Mouse (Mus musculus) heart, embryonic 12.5 days (tissue): Measurements from ENCODE around the gene Stac2. TPM values are rescaled to one million over a fixed set of nuclear protein-coding genes. Genes with fewer than 3 reads are reported as not detected.

Source experiments
- ATAC-seq: fragments of 200-750 bp; cut with Nextera tagmentation; 2 replicates; pipeline ENCODE4 v1.8.0; 2017; ENCODE audit warnings: moderate TSS enrichment, moderate library complexity; ENCODE audit not compliant: insufficient number of reproducible peaks, low FRiP score
- H3K27ac ChIP-seq: fragments of 300-500 bp; sonication (generic); 2 replicates; pipeline ENCODE4 v1.5.1; 2016; ENCODE audit warnings: mild to moderate bottlenecking, moderate library complexity; ENCODE audit not compliant: poor library complexity, severe bottlenecking
- H3K27me3 ChIP-seq: fragments of 300-500 bp; sonication (generic); replicated peaks from 2 replicates; pipeline ENCODE4 v1.6.1; 2016; ENCODE audit warnings: mild to moderate bottlenecking, moderate library complexity
- H3K36me3 ChIP-seq: fragments of 300-500 bp; sonication (generic); 2 replicates; pipeline ENCODE4 v1.6.1; 2016; ENCODE audit warnings: mild to moderate bottlenecking, moderate library complexity
- H3K4me1 ChIP-seq: fragments of 300-500 bp; sonication (generic); replicated peaks from 2 replicates; pipeline ENCODE4 v1.6.1; 2016; ENCODE audit warnings: mild to moderate bottlenecking
- H3K4me2 ChIP-seq: fragments of 300-500 bp; sonication (generic); 2 replicates; pipeline ENCODE4 v1.6.1; 2016; ENCODE audit warnings: mild to moderate bottlenecking, moderate library complexity
- H3K4me3 ChIP-seq: fragments of 300-500 bp; sonication (generic); 2 replicates; pipeline ENCODE4 v1.5.1; 2016; ENCODE audit warnings: mild to moderate bottlenecking
- H3K9ac ChIP-seq: fragments of 300-500 bp; sonication (generic); 2 replicates; pipeline ENCODE4 v1.6.1; 2016; ENCODE audit warnings: mild to moderate bottlenecking, moderate library complexity
- H3K9me3 ChIP-seq: fragments of 300-500 bp; sonication (generic); replicated peaks from 2 replicates; pipeline ENCODE4 v1.6.1; 2016; ENCODE audit warnings: mild to moderate bottlenecking, moderate library complexity
- WGBS: fragments of 180-500 bp; shearing (Covaris S2); methylation state at CpG from one replicate; pipeline ENCODE4 v1.1.7; 2016; 5-methylcytosine and 5-hydroxymethylcytosine counted together
- polyA plus RNA-seq: library from polyadenylated mRNA; unstranded; fragments of >200 nt; fragmentation: Nextera tagmentation; extraction: Ambion mirVana; gene quantifications from 2 replicates; pipeline ENCODE4 v1.2.1, GENCODE M21; 2016

Gene Stac2
- polyA plus RNA-seq, 1 experiment from 2014 or later = 0.47 TPM

- no peaks in the 10 kb centered on the region for H3K9me3 ChIP-seq
- WGBS = 48% methylated on average over 13 of the region's 13 CpGs
- H3K27ac ChIP-seq = no peak overlapping the region
- peaks cover 23% of the 10 kb centered on the region for H3K4me1 ChIP-seq
- no peak overlapping the region for H3K9ac ChIP-seq
- peaks cover 57% of the 10 kb centered on the region for H3K27me3 ChIP-seq
- H3K36me3 ChIP-seq = peaks cover 13% of the 10 kb centered on the region; the same call in 1 of the 2 replicates
- no peak overlapping the region for H3K4me2 ChIP-seq
- no peak for ATAC-seq
- no peak overlapping the region for H3K4me3 ChIP-seq
Observed at GRCm38 (mm10) chr11:98005076-98005475, 48.2 kb downstream of the Stac2 start.

DNA sequence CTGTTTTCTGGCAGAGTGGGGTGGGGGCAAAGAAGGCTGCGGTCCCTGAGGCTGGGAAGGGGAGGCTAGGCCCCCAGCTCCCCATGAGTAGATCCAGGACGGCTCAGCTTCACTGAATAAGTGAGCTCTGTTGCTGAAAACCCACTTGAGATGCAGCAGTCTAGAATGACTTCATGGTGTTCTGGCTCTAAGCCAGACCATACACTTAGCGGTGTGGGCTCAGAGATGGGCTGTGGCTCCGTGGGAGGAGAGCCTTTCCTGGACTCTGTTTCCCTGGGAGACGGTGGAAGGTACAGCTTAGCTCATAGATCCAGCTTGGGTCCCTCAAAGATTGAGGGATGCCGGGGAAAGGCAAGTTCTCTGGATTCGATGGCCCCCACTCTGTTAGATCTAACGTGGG lies 49.1 kb downstream of the Stac2 start:
- Histone ChIP-seq H3K4me3 (no peak overlapping the region), H3K9me3 (no peaks in the 10 kb centered on the region), H3K36me3 (peaks cover 11% of the 10 kb centered on the region; the same call in 1 of the 2 replicates), H3K4me1 (peaks cover 23% of the 10 kb centered on the region), H3K4me2 (no peak overlapping the region), H3K9ac (no peak overlapping the region), H3K27me3 (peaks cover 59% of the 10 kb centered on the region), H3K27ac (no peak overlapping the region)
- 46% methylated on average over 8 of the region's 8 CpGs for WGBS
- ATAC-seq = no peak

DNA sequence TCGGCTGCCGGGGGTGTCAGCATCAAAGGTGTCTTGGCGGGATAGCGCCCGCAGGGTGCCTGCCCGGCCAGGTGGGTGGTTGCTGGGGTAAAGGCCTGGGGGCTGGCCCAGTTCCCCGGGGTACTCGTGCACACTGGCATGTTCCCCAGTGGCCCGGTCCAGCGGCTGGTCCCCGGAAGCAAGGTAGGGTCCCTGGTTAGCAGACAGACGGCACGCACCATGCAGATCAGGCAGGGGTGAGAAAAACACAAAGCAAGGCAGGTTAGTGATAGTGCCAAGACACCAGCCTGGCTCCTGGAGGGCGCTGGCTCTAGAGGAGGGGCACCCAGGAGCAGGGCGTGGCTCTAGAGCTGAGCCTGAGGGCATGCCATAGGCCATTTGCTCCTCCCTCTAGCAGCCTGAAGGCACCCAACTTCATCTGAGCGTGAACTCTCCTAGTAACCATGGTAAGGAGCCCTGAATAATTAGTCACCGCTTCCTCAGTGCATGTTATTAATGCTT lies 50.0 kb downstream of the Stac2 start:
- no peak for ATAC-seq
- no peaks in the 10 kb centered on the region for H3K9me3 ChIP-seq
- H3K27me3 ChIP-seq = peaks cover 66% of the 10 kb centered on the region
- no peak overlapping the region for H3K27ac ChIP-seq
- peaks cover 8% of the 10 kb centered on the region; the same call in 1 of the 2 replicates for H3K36me3 ChIP-seq
- peak overlapping the region; percentile 26; the same call in 1 of the 2 replicates for H3K4me3 ChIP-seq
- H3K9ac ChIP-seq = peak overlapping the region; percentile 23; the same call in 1 of the 2 replicates
- H3K4me1 ChIP-seq = peaks cover 23% of the 10 kb centered on the region
- H3K4me2 ChIP-seq = peak overlapping the region; percentile 60
- WGBS = 34% methylated on average over 17 of the region's 17 CpGs

- H3K9ac ChIP-seq = peak overlapping the region; percentile 23; the same call in 1 of the 2 replicates
- 5% methylated on average over 12 of the region's 12 CpGs for WGBS
- peak overlapping the region; percentile 26 for H3K4me3 ChIP-seq
- no peak overlapping the region for H3K27ac ChIP-seq
- no peak for ATAC-seq
- peaks cover 23% of the 10 kb centered on the region for H3K4me1 ChIP-seq
- no peaks in the 10 kb centered on the region for H3K9me3 ChIP-seq
- peak overlapping the region; percentile 60 for H3K4me2 ChIP-seq
- H3K36me3 ChIP-seq = peaks cover 8% of the 10 kb centered on the region; the same call in 1 of the 2 replicates
- peaks cover 72% of the 10 kb centered on the region for H3K27me3 ChIP-seq
Observed at GRCm38 (mm10) chr11:98002627-98003026, 50.6 kb downstream of the Stac2 start.

- H3K4me1 ChIP-seq = peaks cover 23% of the 10 kb centered on the region
- H3K27me3 ChIP-seq = peaks cover 78% of the 10 kb centered on the region
- peaks cover 8% of the 10 kb centered on the region; the same call in 1 of the 2 replicates for H3K36me3 ChIP-seq
- no peak for ATAC-seq
- H3K27ac ChIP-seq = no peak overlapping the region
- H3K4me3 ChIP-seq = no peak overlapping the region
- no peaks in the 10 kb centered on the region for H3K9me3 ChIP-seq
- 54% methylated on average over 6 of the region's 6 CpGs for WGBS
- H3K9ac ChIP-seq = no peak overlapping the region
- no peak overlapping the region for H3K4me2 ChIP-seq
Observed at GRCm38 (mm10) chr11:98001986-98002385, 51.3 kb downstream of the Stac2 start.

- Histone ChIP-seq H3K4me1 (peaks cover 23% of the 10 kb centered on the region), H3K9ac (0 out of 2 replicates have a peak overlapping the region, but pooled peaks have one; percentile 5), H3K27ac (no peak overlapping the region), H3K9me3 (no peaks in the 10 kb centered on the region), H3K4me3 (no peak overlapping the region), H3K27me3 (peaks cover 84% of the 10 kb centered on the region), H3K4me2 (no peak overlapping the region), H3K36me3 (peaks cover 8% of the 10 kb centered on the region; the same call in 1 of the 2 replicates)
- no peak for ATAC-seq
- WGBS = 29% methylated on average over 11 of the region's 11 CpGs
Observed at GRCm38 (mm10) chr11:98001351-98001824, 51.9 kb downstream of the Stac2 start.

- WGBS = 25% methylated on average over 7 of the region's 7 CpGs
- no peak overlapping the region for H3K27ac ChIP-seq
- peaks cover 8% of the 10 kb centered on the region; the same call in 1 of the 2 replicates for H3K36me3 ChIP-seq
- H3K4me1 ChIP-seq = peaks cover 27% of the 10 kb centered on the region
- H3K4me3 ChIP-seq = no peak overlapping the region
- H3K9ac ChIP-seq = 0 out of 2 replicates have a peak overlapping the region, but pooled peaks have one; percentile 5
- no peaks in the 10 kb centered on the region for H3K9me3 ChIP-seq
- ATAC-seq = no peak
- peaks cover 85% of the 10 kb centered on the region for H3K27me3 ChIP-seq
- no peak overlapping the region for H3K4me2 ChIP-seq
Observed at GRCm38 (mm10) chr11:98000378-98001140, 52.7 kb downstream of the Stac2 start.

DNA sequence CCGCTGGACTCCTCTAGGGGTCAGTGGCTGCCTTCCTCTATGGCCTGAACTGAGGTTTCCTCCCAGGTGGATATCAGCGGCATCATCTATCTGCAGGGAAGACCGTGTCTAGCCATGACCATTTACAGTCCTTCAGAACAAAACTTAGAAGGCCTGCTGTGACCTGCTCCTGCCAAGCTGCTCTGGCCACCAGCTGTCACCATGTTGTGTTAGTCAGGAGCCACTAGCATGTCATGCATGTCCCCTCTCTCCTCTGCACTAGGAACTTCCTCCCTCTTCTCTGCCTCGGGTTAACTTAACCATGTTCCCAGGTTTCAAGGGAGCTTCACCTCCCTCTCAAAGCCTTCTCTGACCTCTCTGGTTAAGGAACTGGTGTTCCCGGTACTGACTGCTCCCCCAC lies 53.5 kb downstream of the Stac2 start:
- H3K27me3 ChIP-seq = peaks cover 78% of the 10 kb centered on the region
- H3K4me3 ChIP-seq = no peak overlapping the region
- no peaks in the 10 kb centered on the region for H3K9me3 ChIP-seq
- H3K4me2 ChIP-seq = no peak overlapping the region
- H3K9ac ChIP-seq = no peak overlapping the region
- H3K4me1 ChIP-seq = peaks cover 35% of the 10 kb centered on the region
- no peak for ATAC-seq
- H3K27ac ChIP-seq = no peak overlapping the region
- whole genome bisulfite sequencing = 60% methylated on average over 5 of the region's 5 CpGs
- H3K36me3 ChIP-seq = peaks cover 4% of the 10 kb centered on the region; the same call in 1 of the 2 replicates

- Histone ChIP-seq H3K27me3 (peaks cover 74% of the 10 kb centered on the region), H3K4me2 (no peak overlapping the region), H3K9me3 (no peaks in the 10 kb centered on the region), H3K27ac (no peak overlapping the region), H3K4me1 (peaks cover 31% of the 10 kb centered on the region), H3K36me3 (no peaks in the 10 kb centered on the region), H3K4me3 (no peak overlapping the region), H3K9ac (no peak overlapping the region)
- ATAC-seq = no peak
- 56% methylated on average over 7 of the region's 7 CpGs for WGBS
Observed at GRCm38 (mm10) chr11:97998898-97999608, 54.2 kb downstream of the Stac2 start.

GRCm38 (mm10) chr11:97998074-97998793 lies 55.0 kb downstream of the Stac2 start:
- H3K27ac ChIP-seq = no peak overlapping the region
- peaks cover 69% of the 10 kb centered on the region for H3K27me3 ChIP-seq
- H3K9ac ChIP-seq = no peak overlapping the region
- H3K36me3 ChIP-seq = no peaks in the 10 kb centered on the region
- WGBS = 76% methylated on average over 11 of the region's 11 CpGs
- no peak overlapping the region for H3K4me2 ChIP-seq
- ATAC-seq = no peak
- peaks cover 23% of the 10 kb centered on the region for H3K4me1 ChIP-seq
- H3K4me3 ChIP-seq = no peak overlapping the region
- no peaks in the 10 kb centered on the region for H3K9me3 ChIP-seq
